Mouse (Mus musculus) E14TG2a.4 (cell line): ENCODE results near the gene Cdh12.

Experiments used
- CTCF ChIP-seq: conservative IDR thresholded peaks from 2 replicates; pipeline ENCODE4 v1.5.1; 2014; ENCODE audit warnings: low read length
- NANOG ChIP-seq: IDR thresholded peaks from 2 replicates; pipeline ENCODE4 v1.6.1; 2014; ENCODE audit warnings: borderline replicate concordance, low read length, mixed read lengths
- POU5F1 ChIP-seq: IDR thresholded peaks from 2 replicates; pipeline ENCODE4 v1.6.1; 2014; ENCODE audit warnings: low read length, borderline replicate concordance

DNA sequence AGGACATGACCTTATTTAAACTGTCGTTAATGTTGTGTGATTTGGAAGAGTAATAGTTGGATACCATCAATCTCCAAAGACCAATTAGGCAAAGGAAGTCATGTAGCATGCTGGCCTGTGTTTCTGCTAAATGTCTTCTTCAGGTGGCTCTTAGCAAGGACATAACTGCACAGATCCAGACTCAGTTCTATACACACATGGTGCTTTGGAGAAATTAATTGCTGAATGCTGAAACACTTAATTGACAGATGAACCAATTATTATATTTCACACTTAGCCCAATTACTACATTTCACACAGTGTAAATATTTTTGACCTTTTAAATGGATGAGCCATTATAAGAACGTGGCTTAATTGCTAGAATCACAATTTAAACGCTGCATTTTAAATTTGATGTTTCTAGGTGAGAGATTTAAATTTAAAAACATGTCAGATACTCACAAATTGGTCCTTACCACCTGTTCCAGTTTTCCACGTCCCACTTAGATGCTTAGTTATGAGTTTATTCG is 133.6 kb downstream of the Cdh12 start:
- TF ChIP-seq CTCF: no peak
- no peak for TF ChIP-seq POU5F1
- TF ChIP-seq NANOG: no peak
